Mouse (Mus musculus): Measurements from ENCODE around the gene Cpox.

Gene Cpox

DNA sequence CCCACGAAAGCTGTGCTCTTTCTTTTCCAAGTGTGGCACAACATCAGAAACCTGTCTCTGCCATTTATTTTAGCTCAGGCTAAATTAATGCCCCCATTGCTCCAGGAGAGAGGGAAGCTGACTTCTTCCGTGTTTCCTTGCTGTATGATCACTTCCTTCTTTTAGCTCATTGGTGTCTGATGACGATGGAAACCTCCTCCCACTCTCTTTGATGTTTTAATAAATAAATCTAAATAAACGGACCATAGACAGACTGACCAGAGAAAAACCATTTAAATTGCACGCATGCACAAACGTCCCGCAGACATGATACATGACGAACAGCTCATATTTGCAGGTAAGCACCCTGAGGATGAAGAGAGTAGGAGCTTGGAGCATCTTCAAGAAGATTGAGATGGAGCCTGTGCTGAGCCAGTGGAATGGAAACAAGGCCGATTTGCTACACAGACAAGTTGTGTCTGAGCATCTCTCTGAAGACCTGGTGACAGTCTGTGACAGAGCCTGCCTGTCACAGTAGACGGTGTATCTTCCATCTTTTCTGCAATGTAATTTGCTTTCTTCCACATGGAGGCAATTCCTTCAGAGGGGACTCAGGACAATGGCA is 32.3 kb downstream of the Cpox start:
- DNase-seq = no peak

DNA sequence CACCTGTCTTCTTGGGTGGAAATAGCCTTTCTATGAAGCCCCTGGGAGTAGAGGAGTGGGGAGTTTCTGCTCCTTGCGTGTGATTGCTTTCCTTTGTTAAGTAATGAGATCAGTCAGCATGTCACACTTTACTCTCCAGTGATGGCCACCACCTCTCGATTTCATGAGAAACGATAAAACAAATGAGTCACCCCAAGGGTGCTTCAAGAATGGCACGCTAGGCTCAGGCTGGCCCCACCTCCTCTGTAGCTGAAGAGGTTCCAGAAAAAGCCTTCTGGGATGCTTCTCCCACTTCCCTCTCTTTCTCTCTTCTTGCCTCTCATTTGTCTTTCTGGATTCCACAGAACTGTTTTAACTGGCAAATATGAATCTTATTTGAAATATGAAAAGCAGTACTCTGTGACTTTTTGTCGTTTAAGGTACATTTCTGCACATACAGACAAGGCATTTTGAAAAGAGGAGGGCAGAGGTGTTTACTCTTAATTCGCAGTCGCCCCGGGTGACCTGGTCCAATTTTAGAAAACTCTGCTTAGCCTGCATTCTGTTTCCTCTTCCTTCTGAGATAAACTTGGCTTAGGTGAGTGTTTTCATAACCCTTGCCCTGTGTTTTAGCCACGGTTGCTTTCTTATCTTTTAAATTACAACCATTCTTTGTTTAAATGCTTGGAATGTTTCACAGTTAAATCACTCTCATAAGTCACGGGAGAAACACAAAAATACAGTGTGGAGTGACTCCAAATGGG is 33.5 kb downstream of the Cpox start:
- no peak for DNase-seq

DNA sequence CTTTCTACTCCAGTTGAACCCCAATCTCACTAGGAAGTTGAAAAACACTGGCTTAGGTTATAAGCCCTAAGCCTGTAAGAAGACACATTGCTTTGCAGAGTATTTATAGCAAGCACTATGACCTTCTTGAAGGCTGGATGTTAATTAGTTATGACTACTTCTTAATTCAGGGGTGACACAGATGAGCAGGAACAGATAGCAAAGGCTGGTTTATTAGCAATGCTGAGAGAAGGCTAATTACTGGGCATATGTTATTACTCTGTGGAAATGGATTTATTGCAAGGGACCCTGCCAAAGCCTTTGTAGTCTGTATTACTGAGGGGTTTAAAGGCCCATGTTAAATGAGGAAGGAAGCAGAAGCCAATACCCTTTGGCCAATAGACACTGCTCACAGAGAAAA is 34.9 kb downstream of the Cpox start:
- no peak for DNase-seq

DNA sequence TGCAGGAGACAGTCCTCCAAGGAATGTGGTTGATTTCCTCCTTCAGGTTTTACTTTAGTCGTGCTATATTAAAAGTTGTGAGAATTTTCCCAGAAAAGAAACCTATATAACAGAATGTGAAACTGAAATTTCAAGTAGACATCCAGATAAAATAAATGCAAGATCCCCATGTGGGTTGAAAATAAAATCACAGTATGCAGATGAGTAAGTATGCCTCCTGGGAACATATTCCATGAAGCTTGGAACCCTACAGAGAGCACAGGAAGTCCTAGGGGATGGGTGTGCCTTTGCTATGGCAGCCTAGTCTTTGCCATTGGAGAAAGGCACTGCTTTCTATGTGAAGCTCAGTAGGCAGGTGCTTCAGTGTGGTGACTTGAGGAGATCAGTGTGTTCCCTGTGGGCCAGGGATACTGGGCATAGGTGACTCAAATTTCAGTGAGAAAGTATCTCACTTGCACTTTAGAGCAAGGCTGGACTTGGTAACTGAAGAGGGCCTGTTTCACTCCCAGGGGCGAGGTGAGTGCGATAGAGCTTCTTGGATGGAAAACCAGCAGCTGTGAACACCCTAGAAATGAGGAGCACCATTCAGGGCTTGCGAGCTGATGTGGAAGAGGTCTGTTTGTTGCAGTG is 37.3 kb downstream of the Cpox start:
- no peak for DNase-seq

DNA sequence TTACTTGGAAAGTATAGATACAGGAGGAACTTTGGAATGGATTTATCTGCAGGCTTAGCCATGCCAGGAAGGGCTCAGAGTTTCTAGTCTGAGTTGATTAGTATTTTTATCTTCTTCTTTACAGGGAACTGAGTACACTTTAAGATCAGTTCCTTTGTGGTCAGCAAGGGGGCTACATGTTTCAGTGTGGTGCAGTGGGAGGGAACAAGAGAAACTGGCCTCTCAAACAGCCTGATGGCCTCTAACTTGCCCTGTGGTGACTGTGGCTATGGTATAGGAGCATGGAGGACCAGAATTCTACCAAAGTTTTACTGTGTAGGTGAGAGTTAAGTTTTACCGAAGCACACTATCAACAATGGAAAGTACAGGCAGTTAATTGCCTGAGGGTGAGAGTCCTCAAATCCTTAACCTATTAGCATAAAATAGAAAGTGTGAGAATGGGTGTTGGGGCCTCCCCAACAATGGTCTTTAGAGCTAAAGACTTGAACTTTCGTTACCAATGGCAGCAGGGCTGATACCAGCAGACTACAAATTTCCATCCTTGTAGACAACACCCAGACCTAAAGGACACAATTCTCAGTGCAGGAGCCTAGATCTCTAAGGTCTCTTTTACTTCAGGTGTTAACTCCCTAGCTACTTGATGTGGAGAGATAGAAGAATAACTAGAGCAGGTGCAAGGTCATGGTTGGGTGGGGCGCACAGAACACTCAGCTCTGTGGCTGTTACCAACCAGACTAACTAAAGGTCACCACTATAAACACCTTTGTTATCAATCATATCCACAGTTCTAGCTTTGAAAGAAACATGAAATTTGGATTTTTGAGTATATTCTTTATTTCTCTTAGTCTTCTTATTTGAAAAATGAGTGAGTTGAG is 38.7 kb downstream of the Cpox start:
- DNase-seq = no peak

DNA sequence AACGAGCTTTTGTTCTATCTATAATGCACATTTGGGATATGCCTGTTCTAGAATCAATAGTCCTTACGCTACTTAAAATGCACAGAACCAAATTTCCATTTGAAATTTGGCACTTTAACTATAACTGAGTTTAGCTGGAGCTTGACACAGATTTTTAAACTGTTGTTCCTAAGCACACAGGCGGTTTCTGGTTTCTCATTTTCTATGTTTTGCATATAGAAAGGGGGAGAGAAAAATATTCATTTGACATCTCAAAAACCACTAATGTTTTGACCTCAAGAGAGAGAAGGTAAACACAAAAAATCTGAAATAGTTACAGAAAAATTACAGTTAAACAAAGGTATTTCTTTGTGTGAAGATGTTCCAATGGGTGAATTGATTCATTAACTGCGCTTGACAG is 39.4 kb downstream of the Cpox start:
- no peak for DNase-seq

DNA sequence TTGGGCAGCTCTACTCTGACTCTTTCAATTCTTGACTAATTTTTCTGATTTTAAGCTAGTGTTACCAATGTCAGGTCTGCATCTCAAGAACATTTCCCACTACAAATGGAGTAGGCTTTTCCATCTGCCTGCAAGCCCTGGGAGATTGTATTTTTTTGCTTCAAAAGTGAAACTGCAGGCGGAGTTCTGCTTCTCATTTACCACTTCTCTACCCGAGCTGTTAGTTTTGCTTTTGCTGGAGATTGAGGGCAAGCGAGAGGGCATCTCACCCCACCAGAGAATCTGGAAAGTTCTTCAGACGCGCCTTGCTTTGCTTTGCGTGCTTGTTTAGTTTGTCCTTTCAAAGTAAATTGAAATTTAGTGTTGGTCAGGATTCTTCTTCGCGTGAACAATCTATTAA is 42.1 kb downstream of the Cpox start:
- no peak for DNase-seq

DNA sequence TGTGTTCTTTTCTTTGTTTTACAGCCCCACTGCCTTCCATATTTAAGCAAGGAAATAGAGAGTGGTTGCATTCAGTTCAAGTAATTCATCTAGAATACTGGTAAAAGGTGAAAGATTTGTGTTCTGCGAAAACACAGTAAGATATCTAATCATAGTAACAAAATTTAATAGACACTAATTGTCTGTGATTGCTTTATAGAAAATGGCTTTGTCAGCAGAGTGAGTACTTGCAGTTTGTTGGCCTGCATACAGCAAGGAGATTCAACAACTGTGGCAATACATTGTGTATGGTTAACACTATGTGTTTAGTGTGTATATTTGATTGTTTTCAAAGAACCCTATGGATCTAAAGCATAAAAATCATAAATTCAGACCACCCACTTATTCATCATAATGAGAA is 43.0 kb downstream of the Cpox start:
- DNase-seq = no peak

DNA sequence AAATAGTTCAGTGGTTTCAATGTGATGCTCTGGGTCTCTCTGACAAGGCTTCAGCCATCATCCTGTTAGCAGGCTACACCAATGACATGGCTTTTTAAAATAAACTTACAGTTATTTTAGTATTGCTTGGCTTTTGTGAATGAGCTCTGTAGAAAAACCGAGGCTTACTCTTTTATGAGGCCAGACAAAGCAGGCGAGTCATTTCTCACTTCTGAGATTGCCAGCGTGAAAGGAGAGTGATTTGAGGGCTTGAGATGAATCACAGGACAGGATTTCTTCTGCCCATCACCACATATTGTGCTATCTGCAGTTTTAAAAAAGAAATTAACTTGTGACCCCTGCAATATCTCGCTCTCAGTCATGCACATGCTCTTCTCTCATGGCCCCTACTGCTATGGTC is 44.9 kb downstream of the Cpox start:
- no peak for DNase-seq

DNA sequence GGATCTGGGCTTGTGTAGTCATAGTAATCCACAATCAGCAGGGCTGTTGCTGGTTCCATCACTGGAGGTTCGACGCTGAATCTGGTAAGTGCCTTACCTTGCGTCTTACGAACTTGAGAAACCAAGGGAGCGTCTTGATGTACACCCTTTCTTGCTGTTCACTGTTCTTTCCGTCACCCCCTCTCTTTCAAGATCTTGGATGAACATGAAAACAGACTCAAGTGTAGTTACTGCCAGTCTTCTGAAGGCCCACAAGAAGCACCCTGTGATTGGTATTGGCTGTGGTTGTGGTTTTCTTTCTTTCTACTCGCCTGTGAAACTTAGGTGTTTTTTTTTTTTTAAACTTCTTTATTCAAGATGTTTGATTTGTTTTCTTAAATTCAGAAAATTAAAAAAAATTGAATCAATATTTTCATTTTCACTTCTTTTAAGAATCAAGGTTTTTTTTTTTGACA is 48.6 kb downstream of the Cpox start, which contains the start of gene Gpr15:
Gene Gpr15 (minus strand): TSS at position 405 of the 455 bp plus-strand sequence.
- DNase-seq = no peak

DNA sequence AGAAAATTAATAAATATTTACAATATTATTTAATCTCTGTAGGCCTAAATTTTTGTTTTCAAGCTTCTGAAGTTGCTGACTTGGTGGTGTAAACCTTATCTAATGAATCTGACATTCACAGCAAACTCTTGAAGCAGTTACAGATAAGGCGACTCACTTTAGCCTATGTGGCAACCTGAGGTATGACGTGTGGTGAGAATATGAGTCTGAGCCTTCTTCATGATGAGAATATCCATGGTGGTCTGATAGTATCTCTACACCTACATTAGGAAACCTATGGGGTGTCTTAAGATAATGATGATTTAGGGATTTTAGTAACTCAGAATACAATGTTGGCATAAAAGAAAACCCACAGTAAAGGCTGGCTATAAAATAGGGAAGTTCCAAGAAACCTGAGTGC is 52.2 kb downstream of the Cpox start:
- DNase-seq = no peak

DNA sequence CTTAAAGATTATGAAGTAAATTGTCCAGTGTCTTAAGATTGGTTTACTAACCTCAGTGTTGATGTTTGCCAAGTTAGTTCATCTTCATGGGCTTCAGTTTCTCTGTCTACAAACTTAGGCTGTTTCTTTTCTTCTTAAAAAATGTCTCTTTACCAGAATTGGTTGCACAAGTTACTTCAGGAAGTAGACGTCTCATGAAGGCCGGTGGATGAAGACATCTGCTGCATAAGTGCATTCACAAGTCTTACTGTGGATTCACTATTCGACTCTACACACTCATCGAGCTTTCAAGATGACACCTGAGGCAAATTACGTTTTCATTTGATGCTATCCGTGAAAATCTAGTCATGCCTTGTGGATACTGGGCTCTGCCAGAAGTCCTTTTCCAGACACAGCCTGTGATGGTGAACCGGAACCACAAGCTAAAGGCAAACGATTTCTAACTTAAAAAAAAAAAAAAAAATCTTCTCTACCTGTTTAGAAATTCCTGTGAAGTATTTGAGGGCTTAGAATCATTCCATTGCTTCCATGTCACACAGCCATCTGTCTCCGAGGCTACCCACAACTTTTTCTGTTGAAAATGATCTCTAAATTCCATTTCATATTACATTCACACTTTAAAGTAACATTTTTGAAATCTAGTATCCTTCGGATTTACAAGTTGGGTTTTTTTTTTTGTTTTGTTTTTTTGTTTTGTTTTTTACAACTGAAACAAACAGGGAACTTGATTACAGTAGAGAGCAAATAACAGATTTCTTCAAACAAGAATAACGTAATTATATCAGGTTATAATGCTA is 56.8 kb downstream of the Cpox start:
- no peak for DNase-seq

DNA sequence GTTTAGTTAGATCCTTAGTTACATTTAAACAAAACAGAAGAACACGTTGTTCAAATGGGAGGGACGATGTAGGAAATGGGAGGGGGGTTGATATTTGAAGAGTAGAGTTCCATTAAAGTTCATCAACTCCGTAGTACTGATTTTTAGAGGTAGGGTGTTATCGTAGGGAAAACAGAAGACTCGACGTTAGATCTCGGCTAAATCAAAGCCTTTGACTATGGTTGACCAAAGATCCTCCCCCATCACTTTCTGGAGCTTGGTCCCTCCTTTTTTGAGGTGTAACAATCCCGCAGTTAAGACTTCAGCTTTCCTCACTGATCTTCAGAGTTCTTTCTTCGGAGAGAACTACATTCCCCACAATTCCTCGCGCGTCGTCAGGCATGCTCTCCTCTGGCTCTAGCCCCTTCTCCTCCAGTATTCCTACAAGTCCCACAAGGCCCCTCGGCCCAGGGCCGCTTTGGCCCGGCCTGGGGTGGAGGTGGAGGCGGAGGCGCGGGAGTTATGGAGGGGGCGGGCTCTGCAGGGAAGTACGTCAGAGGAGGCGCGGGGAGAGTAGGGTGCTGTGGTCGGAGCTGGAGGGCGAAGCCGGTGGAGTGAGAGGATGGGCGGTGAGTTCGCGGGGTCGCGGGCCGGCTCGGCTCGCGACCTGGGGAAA is 57.5 kb downstream of the Cpox start, which contains the start of gene Cldnd1:
Gene Cldnd1 (plus strand): TSS at position 434 of the 655 bp plus-strand sequence.
- DNase-seq = peak; percentile 93

DNA sequence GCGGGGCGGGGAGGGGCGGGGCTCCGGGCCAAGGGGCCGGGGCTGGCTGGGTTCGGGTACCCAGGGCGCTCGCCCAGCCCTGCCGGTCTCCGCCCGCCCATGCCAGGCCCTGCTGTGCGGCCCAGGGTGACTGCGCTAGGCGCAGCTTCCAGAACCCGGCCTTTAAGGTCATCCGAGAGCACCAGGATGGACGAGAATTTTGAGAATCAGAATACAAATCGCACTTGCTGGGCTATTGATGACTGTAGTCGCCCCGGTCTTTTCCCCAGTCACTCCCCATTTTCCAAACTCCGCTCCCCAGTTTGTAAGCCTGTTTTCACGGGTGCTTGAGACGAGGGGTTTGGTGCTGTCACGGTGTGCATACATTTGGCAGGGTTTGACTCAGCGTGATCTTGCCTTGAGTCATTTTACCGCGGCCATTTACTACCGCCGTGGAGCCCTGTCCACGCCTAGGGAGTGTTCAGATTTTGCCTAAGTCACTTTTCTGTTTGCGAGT is 58.1 kb downstream of the Cpox start:
- no peak for DNase-seq

DNA sequence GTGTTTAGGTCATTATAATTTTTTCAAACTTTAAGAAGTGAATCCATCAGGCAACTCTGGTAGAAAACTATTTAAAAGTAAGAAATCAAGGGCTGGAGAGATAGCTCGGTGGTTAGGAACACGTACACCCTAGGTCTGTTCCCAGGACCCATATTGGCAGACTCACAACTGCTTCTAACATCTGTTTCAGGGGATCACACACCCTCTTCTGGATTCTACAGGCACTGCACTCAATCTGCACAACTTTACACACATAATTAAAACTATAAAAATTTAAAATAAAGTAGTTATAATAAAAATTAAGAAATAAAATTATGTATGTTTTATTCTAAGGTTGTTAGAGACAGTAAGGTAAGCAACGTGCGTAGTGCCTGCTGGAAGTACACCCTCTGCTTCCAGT is 68.1 kb downstream of the Cpox start:
- DNase-seq = no peak

DNA sequence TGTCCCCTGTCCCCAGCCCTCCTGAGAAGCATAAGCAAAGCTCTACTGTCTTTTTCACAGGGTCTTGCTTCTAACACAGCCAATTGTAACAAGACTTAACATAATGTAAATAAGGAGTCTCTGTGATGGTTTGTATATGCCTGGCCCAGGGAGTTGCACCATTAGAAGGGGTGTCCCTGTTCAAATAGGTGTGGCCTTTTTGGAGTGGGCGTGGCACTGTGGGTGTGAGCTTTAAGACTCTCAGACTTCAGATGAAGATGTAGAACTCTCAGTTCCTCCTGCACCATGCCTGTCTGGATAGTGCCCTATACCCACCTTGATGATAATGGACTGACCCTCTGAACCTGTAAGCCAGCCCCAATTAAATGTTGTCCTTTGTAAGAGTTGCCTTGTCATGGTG is 68.7 kb downstream of the Cpox start:
- no peak for DNase-seq

DNA sequence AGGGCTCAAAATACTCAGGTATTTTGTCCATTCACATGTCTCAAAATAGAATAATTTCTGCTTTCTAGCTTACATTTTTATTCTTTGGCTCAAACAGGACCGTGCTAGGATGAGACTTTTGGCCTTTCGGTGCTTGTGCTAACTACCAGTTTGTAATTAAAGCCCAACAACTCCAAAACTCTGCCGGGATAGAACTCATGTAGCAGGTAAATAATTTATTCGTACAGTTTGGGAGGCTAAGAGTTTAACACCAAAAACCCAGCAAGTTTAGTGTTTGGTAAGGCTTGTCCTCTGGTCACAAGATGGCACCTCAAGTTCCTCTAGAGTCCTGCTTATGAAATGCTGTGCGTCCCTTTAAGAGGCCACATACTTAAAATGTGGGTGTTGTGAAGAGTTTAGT is 70.7 kb downstream of the Cpox start:
- no peak for DNase-seq

DNA sequence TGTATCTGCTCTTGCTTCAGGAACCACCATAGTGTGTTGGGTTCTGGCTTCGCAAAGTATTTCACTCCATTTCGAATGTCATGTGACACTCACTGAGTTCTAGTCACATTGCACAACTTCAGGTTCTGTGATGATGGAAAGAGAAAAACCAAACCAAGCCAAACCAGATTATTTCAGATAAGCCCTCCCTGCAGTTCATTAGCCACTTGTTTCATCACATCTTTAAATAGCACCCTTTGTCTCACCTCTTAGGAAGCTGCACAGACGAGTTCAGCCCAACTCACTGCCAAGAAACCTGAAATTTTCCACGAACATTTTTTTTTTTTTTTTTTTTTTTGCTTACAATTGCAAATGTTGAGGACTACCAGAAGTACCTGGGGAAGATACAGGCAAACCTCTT is 76.6 kb downstream of the Cpox start:
- DNase-seq = no peak

DNA sequence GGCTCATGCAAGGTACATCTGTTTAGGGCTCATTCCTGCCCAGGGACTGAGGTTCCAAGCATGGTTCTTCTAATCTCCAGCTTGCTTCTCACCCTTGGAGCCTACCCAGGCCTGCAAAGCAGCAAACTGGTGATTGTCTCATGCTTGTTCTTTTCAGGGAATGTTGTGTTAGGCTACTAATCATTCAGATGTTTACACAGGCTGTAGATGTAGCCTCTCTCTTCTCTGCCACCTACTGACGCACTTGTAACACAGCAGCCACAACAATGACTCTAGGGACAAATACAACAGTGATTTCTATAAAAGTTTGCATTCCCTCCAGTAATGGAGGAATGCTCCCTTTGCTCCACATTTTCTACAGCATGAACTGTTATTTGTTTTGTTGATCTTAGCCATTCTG is 81.2 kb downstream of the Cpox start:
- no peak for DNase-seq

DNA sequence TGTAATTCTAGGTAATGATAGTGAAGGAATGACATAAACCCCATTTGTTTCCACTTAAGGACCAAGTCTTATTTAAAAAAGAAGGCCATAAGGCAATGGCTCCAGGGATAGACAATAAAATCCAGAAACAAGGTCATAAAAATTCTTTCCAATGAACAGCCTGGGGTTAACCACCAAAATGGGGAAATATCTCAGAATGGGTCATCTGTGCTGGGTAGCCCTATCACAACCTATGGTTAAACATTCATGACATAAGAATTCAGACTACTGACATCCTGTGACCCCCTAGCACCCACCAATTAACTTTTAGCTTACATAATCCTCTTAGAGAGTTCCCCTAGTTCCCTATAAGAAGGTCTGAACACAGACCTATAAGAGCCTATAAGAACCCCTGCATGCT is 86.1 kb downstream of the Cpox start:
- no peak for DNase-seq

DNA sequence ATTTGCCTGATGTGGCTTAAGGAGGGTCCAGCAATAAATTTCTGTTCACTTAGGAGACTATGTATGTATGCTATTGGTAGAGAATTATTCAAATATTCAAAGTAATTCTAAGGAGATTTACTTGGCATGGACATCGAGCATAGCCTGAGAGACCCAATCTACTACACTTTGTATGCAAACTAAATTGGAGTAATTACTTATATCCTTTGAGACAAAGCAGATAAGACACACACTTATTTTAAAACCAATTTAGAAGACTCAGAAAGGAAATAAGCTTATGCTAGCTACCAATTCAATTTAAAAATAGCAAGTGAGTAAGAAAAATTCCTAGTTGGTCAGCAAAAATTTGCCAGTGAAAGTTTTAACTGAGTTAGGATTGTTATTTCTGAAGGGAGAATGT is 93.0 kb downstream of the Cpox start, which contains the start of gene Olfr172:
Gene Olfr172 (minus strand): TSS at position 101 of the 400 bp plus-strand sequence.
- no peak for DNase-seq

Measured in thymus, postnatal 4 days (tissue).